Mouse (Mus musculus) C2C12 (cell line): ENCODE measurements around the gene Usp51.
"Not testable (repeated sequence)": the region's sequence is repeated elsewhere in the genome, so short reads cannot be mapped to it uniquely, and the experiment has no call there.

Experiments used
- CEBPB ChIP-seq: IDR thresholded peaks from one replicate; pipeline ENCODE4 v1.6.1; 2011; ENCODE audit warnings: low read depth, mild to moderate bottlenecking, control low read depth, moderate library complexity
- CTCF ChIP-seq: IDR thresholded peaks from one replicate; pipeline ENCODE4 v1.5.1; 2011; ENCODE audit not compliant: control insufficient read depth, insufficient read depth, insufficient read length
- FOSL1 ChIP-seq: IDR thresholded peaks from one replicate; pipeline ENCODE4 v1.8.0; 2011; ENCODE audit warnings: mild to moderate bottlenecking, low read length; ENCODE audit not compliant: poor library complexity, insufficient read depth, severe bottlenecking
- MAX ChIP-seq: IDR thresholded peaks from one replicate; pipeline ENCODE4 v1.6.1; 2011; ENCODE audit warnings: mild to moderate bottlenecking, control low read depth
- MYOG ChIP-seq: IDR thresholded peaks from one replicate; pipeline ENCODE4 v1.6.1; 2011; ENCODE audit not compliant: control insufficient read depth, insufficient read length; ENCODE audit errors: extremely low read depth
- USF1 ChIP-seq: IDR thresholded peaks from one replicate; pipeline ENCODE4 v1.6.1; 2011; ENCODE audit warnings: low read depth, mild to moderate bottlenecking, control low read depth, moderate library complexity

- not testable (repeated sequence) for TF ChIP-seq CEBPB, CTCF, MYOG, FOSL1, MAX, USF1
Measured at GRCm38 (mm10) chrX:152973476-152974203, 32.6 kb upstream of the Usp51 start.
